Mouse (Mus musculus) C2C12 (cell line): ENCODE measurements around the gene Ppargc1a.

Experiments
- CTCF ChIP-seq: IDR thresholded peaks from one replicate; pipeline ENCODE4 v1.5.1; 2011; ENCODE audit not compliant: control insufficient read depth, insufficient read depth, insufficient read length
- MAX ChIP-seq: IDR thresholded peaks from one replicate; pipeline ENCODE4 v1.6.1; 2011; ENCODE audit warnings: mild to moderate bottlenecking, control low read depth
- MYOD1 ChIP-seq: IDR thresholded peaks from one replicate; pipeline ENCODE4 v1.6.1; 2011; ENCODE audit warnings: low read depth; ENCODE audit not compliant: control insufficient read depth, insufficient read length
- USF1 ChIP-seq: IDR thresholded peaks from one replicate; pipeline ENCODE4 v1.6.1; 2011; ENCODE audit warnings: low read depth, mild to moderate bottlenecking, control low read depth, moderate library complexity

- no peak for TF ChIP-seq CTCF
- TF ChIP-seq MAX, result no peak
- no peak for TF ChIP-seq USF1
- TF ChIP-seq MYOD1, result no peak
These were observed 32.0 kb upstream of the Ppargc1a start for GRCm38 (mm10) chr5:51599549-51599948.
